Mouse (Mus musculus): Measurements from ENCODE around the gene Cmtr1. TPM values are rescaled to one million over a fixed set of nuclear protein-coding genes. Genes with fewer than 3 reads are reported as not detected.

Cmtr1 gene
- polyA plus RNA-seq, 1 experiment, result 23.6 TPM

- Histone ChIP-seq H3K36me3 (ENCODE audit: control insufficient read depth, insufficient read depth, low read length) (no peaks in the 10 kb centered on the region; the same call in none of the 2 replicates), H3K4me3 (ENCODE audit: insufficient read depth, low read depth, low read length) (no peak overlapping the region), H3K27ac (ENCODE audit: insufficient read depth, low read depth, low read length) (no peak overlapping the region), H3K4me1 (ENCODE audit: control insufficient read depth, insufficient read depth, low read length) (no peaks in the 10 kb centered on the region), H3K27me3 (replicated peaks; ENCODE audit: control insufficient read depth, insufficient read depth, low read length) (no peaks in the 10 kb centered on the region)
- 93% methylated on average over 4 of the region's 4 CpGs for WGBS
- TF ChIP-seq POLR2A (IDR thresholded peaks at IDR 0.05; ENCODE audit: low read depth, low read length), result no peak
- no peak for TF ChIP-seq CTCF (conservative IDR thresholded peaks at IDR 0.05; ENCODE audit: insufficient read depth, insufficient read length, low read depth, low read length)
- no peak for DNase-seq
Measured at GRCm38 (mm10) chr17:29669030-29669429, 8.6 kb downstream of the Cmtr1 start.

GRCm38 (mm10) chr17:29669936-29670335 is 9.5 kb downstream of the Cmtr1 start:
- Histone ChIP-seq H3K27ac (ENCODE audit: insufficient read depth, low read depth, low read length) (no peak overlapping the region), H3K27me3 (replicated peaks; ENCODE audit: control insufficient read depth, insufficient read depth, low read length) (no peaks in the 10 kb centered on the region), H3K36me3 (ENCODE audit: control insufficient read depth, insufficient read depth, low read length) (no peaks in the 10 kb centered on the region; the same call in none of the 2 replicates), H3K4me3 (ENCODE audit: insufficient read depth, low read depth, low read length) (no peak overlapping the region), H3K4me1 (ENCODE audit: control insufficient read depth, insufficient read depth, low read length) (no peaks in the 10 kb centered on the region)
- DNase-seq, result no peak
- no peak for TF ChIP-seq POLR2A (IDR thresholded peaks at IDR 0.05; ENCODE audit: low read depth, low read length)
- no peak for TF ChIP-seq CTCF (conservative IDR thresholded peaks at IDR 0.05; ENCODE audit: insufficient read depth, insufficient read length, low read depth, low read length)

GRCm38 (mm10) chr17:29671021-29671420 is 10.6 kb downstream of the Cmtr1 start:
- Histone ChIP-seq H3K27ac (ENCODE audit: insufficient read depth, low read depth, low read length) (no peak overlapping the region), H3K4me1 (ENCODE audit: control insufficient read depth, insufficient read depth, low read length) (no peaks in the 10 kb centered on the region), H3K4me3 (ENCODE audit: insufficient read depth, low read depth, low read length) (no peak overlapping the region), H3K36me3 (ENCODE audit: control insufficient read depth, insufficient read depth, low read length) (no peaks in the 10 kb centered on the region; the same call in none of the 2 replicates), H3K27me3 (replicated peaks; ENCODE audit: control insufficient read depth, insufficient read depth, low read length) (no peaks in the 10 kb centered on the region)
- 48% methylated on average over 2 of the region's 2 CpGs for WGBS
- TF ChIP-seq POLR2A (IDR thresholded peaks at IDR 0.05; ENCODE audit: low read depth, low read length) (no peak), CTCF (conservative IDR thresholded peaks at IDR 0.05; ENCODE audit: insufficient read depth, insufficient read length, low read depth, low read length) (no peak)
- no peak for DNase-seq

- H3K36me3 ChIP-seq (ENCODE audit: control insufficient read depth, insufficient read depth, low read length), result no peaks in the 10 kb centered on the region; the same call in none of the 2 replicates
- no peak for DNase-seq
Measured at GRCm38 (mm10) chr17:29673325-29673724, 12.9 kb downstream of the Cmtr1 start.

GRCm38 (mm10) chr17:29678526-29678925 is 18.1 kb downstream of the Cmtr1 start:
- Histone ChIP-seq H3K27ac (ENCODE audit: insufficient read depth, low read depth, low read length) (no peak overlapping the region), H3K27me3 (replicated peaks; ENCODE audit: control insufficient read depth, insufficient read depth, low read length) (no peaks in the 10 kb centered on the region), H3K4me1 (ENCODE audit: control insufficient read depth, insufficient read depth, low read length) (no peaks in the 10 kb centered on the region), H3K4me3 (ENCODE audit: insufficient read depth, low read depth, low read length) (no peak overlapping the region), H3K36me3 (ENCODE audit: control insufficient read depth, insufficient read depth, low read length) (peaks cover 4% of the 10 kb centered on the region)
- TF ChIP-seq POLR2A (IDR thresholded peaks at IDR 0.05; ENCODE audit: low read depth, low read length), result no peak
- TF ChIP-seq CTCF (conservative IDR thresholded peaks at IDR 0.05; ENCODE audit: insufficient read depth, insufficient read length, low read depth, low read length), result no peak
- DNase-seq, result no peak
- WGBS, result 83% methylated on average over 8 of the region's 8 CpGs

More at GRCm38 (mm10) chr17:29673325-29673724, 12.9 kb downstream of the Cmtr1 start:
- Histone ChIP-seq H3K4me3 (ENCODE audit: insufficient read depth, low read depth, low read length) (no peak overlapping the region), H3K27me3 (replicated peaks; ENCODE audit: control insufficient read depth, insufficient read depth, low read length) (no peaks in the 10 kb centered on the region), H3K27ac (ENCODE audit: insufficient read depth, low read depth, low read length) (no peak overlapping the region), H3K4me1 (ENCODE audit: control insufficient read depth, insufficient read depth, low read length) (no peaks in the 10 kb centered on the region)
- WGBS, result 95% methylated on average over 4 of the region's 4 CpGs
- TF ChIP-seq POLR2A (IDR thresholded peaks at IDR 0.05; ENCODE audit: low read depth, low read length) (no peak), CTCF (conservative IDR thresholded peaks at IDR 0.05; ENCODE audit: insufficient read depth, insufficient read length, low read depth, low read length) (no peak)

GRCm38 (mm10) chr17:29679038-29679767 is 18.8 kb downstream of the Cmtr1 start:
- TF ChIP-seq POLR2A (IDR thresholded peaks at IDR 0.05; ENCODE audit: low read depth, low read length) (no peak), CTCF (conservative IDR thresholded peaks at IDR 0.05; ENCODE audit: insufficient read depth, insufficient read length, low read depth, low read length) (no peak)
- WGBS, result 86% methylated on average over 6 of the region's 6 CpGs
- Histone ChIP-seq H3K27ac (ENCODE audit: insufficient read depth, low read depth, low read length) (no peak overlapping the region), H3K27me3 (replicated peaks; ENCODE audit: control insufficient read depth, insufficient read depth, low read length) (no peaks in the 10 kb centered on the region), H3K4me1 (ENCODE audit: control insufficient read depth, insufficient read depth, low read length) (no peaks in the 10 kb centered on the region), H3K36me3 (ENCODE audit: control insufficient read depth, insufficient read depth, low read length) (peaks cover 4% of the 10 kb centered on the region), H3K4me3 (ENCODE audit: insufficient read depth, low read depth, low read length) (no peak overlapping the region)
- no peak for DNase-seq

- H3K4me3 ChIP-seq (ENCODE audit: insufficient read depth, low read depth, low read length), result no peak overlapping the region
- H3K36me3 ChIP-seq (ENCODE audit: control insufficient read depth, insufficient read depth, low read length), result peaks cover 4% of the 10 kb centered on the region
- TF ChIP-seq CTCF (conservative IDR thresholded peaks at IDR 0.05; ENCODE audit: insufficient read depth, insufficient read length, low read depth, low read length), result no peak
- TF ChIP-seq POLR2A (IDR thresholded peaks at IDR 0.05; ENCODE audit: low read depth, low read length), result no peak
- H3K27ac ChIP-seq (ENCODE audit: insufficient read depth, low read depth, low read length), result no peak overlapping the region
- WGBS, result 71% methylated on average over 2 of the region's 2 CpGs
- peak; percentile 60 for DNase-seq
- no peaks in the 10 kb centered on the region for H3K4me1 ChIP-seq (ENCODE audit: control insufficient read depth, insufficient read depth, low read length)
- no peaks in the 10 kb centered on the region for H3K27me3 ChIP-seq (replicated peaks; ENCODE audit: control insufficient read depth, insufficient read depth, low read length)
Measured at GRCm38 (mm10) chr17:29680174-29680573, 19.8 kb downstream of the Cmtr1 start.

Data from kidney, adult 2 months (tissue).